In the genomic region with DNA sequence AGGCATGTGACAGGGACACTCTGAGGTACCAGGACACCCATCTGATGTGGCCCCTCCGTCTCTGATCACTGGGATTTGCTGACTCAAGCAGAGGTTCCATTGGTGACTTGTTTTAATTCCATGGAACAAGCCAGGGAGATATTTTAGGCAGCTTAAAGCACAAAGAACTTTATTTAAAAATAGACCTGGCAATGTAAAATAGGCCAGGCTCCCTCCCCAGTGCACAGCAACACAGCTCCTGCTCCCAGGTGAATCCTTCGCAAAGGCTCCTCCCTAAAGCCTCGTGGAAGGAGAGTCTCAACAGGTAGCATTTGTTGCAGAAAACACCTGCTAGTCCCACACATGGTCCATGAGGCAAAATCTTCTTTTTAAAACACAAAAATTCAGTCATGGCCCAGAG, we compare ENCODE assay signal across 25 mouse cellular contexts.
DNase-seq lines count a peak whose midpoint lies in the region; ATAC-seq and TF ChIP-seq lines count a peak whose summit lies in the region.
"Had no signal": no experiment of that assay in that cellular context is flagged by ENCODE, and none has a peak within 500 bp of the region (broad histone marks: within the 10 kb centered on the region; RNA-seq: fewer than 3 reads in every experiment).

No protein-coding gene starts in this region.

- 45% methylated on average over 3 of the region's 3 CpGs for WGBS in heart, adult 2 months
- 55% methylated on average over 3 of the region's 3 CpGs for WGBS in heart, embryonic 11.5 days (ENCODE audit: insufficient replicate concordance)
- 45% methylated on average over 3 of the region's 3 CpGs for WGBS in heart, embryonic 14.5 days

- no peak overlapping the region for H3K4me2 ChIP-seq in heart, embryonic 11.5 days
- no peak overlapping the region for H3K4me2 ChIP-seq in heart, embryonic 14.5 days (ENCODE audit: low read length)
- H3K4me2 ChIP-seq: forebrain, embryonic 13.5 days; hindbrain, embryonic 14.5 days had no signal

- H3K4me3 ChIP-seq in heart, adult 2 months = no peak overlapping the region
- no peak overlapping the region for H3K4me3 ChIP-seq in heart, embryonic 11.5 days (ENCODE audit: low read depth, low read length)
- no peak overlapping the region for H3K4me3 ChIP-seq in heart, embryonic 14.5 days (ENCODE audit: control insufficient read depth in 1 of 2, insufficient read depth in 1 of 2, low read depth in 1 of 2, low read length in 2 of 2)
- H3K4me3 ChIP-seq: forebrain, embryonic 10.5 days; forebrain, embryonic 13.5 days; heart, embryonic 10.5 days had no signal

- intact Hi-C loops in heart, adult 2 months (cut with DNase I) = no loop called here
- intact Hi-C loops in heart, postnatal 36 days (cut with DNase I) = no loop called here

- peak; percentile 75 for ATAC-seq in frontal cortex, adult (ENCODE audit: low TSS enrichment)
- no peak for ATAC-seq in heart, embryonic 11.5 days (replicated peaks; ENCODE audit: insufficient number of reproducible peaks, low FRiP score, low TSS enrichment)
- ATAC-seq in heart, embryonic 14.5 days (ENCODE audit: insufficient number of reproducible peaks, insufficient read depth, low FRiP score, low read depth) = no peak
- ATAC-seq: activated CD4-positive, CD25-positive, alpha-beta regulatory T cell, adult 4 months; forebrain, embryonic 13.5 days; forebrain, embryonic 16.5 days; hindbrain, postnatal 0 days; inflammation-experienced regulatory T-cells, adult 6 months; intestine, embryonic 16.5 days had no signal

- no peaks in the 10 kb centered on the region for H3K79me2 ChIP-seq in heart, adult 2 months (replicated peaks; ENCODE audit: control insufficient read depth, insufficient read depth, low read length)

- no peak for TF ChIP-seq POLR2A in heart, adult 2 months (IDR thresholded peaks at IDR 0.05; ENCODE audit: insufficient read depth, low read depth, low read length)

- no peak overlapping the region for H3K9ac ChIP-seq in heart, adult 2 months (ENCODE audit: low read depth, low read length)
- H3K9ac ChIP-seq in heart, embryonic 11.5 days (ENCODE audit: low read depth, low read length) = no peak overlapping the region
- H3K9ac ChIP-seq in heart, embryonic 14.5 days (ENCODE audit: low read length) = no peak overlapping the region
- H3K9ac ChIP-seq: forebrain, embryonic 13.5 days; hindbrain, embryonic 14.5 days had no signal

- H3K27ac ChIP-seq in heart, adult 2 months = peak overlapping the region; percentile 68
- H3K27ac ChIP-seq in heart, embryonic 11.5 days (ENCODE audit: low read depth, low read length) = no peak overlapping the region
- H3K27ac ChIP-seq in heart, embryonic 14.5 days (replicated peaks in 1 of 2; ENCODE audit: control insufficient read depth in 1 of 2, insufficient read depth in 1 of 2, low read depth in 2 of 2, low read length in 2 of 2) = peak overlapping the region; percentile 0 to 9; a peak in 1 of 4 replicates
- H3K27ac ChIP-seq: forebrain, embryonic 10.5 days; forebrain, embryonic 13.5 days; heart, embryonic 10.5 days; hindbrain, embryonic 14.5 days; hindbrain, postnatal 0 days had no signal

- no peaks in the 10 kb centered on the region for H3K27me3 ChIP-seq in heart, adult 2 months (ENCODE audit: control insufficient read depth, insufficient read depth, low read length)
- no peaks in the 10 kb centered on the region for H3K27me3 ChIP-seq in heart, embryonic 11.5 days (ENCODE audit: control insufficient read depth, insufficient read depth, low read length)
- no peaks in the 10 kb centered on the region for H3K27me3 ChIP-seq in heart, embryonic 14.5 days (ENCODE audit: control insufficient read depth, insufficient read depth, low read length)
- H3K27me3 ChIP-seq: forebrain, embryonic 13.5 days had no signal

- H3K4me1 ChIP-seq in heart, adult 2 months (ENCODE audit: control insufficient read depth, insufficient read depth, low read length) = peaks cover 2% of the 10 kb centered on the region; the same call in 1 of the 2 replicates
- H3K4me1 ChIP-seq in heart, embryonic 11.5 days (ENCODE audit: control insufficient read depth, insufficient read depth, low read length) = peaks cover 12% of the 10 kb centered on the region
- H3K4me1 ChIP-seq in heart, embryonic 14.5 days (ENCODE audit: control insufficient read depth in 2 of 2, insufficient read depth in 2 of 2, low read length in 2 of 2) = peaks cover 17 to 20% of the 10 kb centered on the region in 2 experiments

- TF ChIP-seq EP300 in heart, adult 2 months (IDR thresholded peaks at IDR 0.05; ENCODE audit: insufficient read depth, low read depth, low read length) = no peak

- no peak for DNase-seq in frontal cortex, postnatal 25 days (ENCODE audit: low spot score in 2 of 2)
- DNase-seq in heart, adult 2 months = peak in 1 of 2 experiments; percentile 11
- DNase-seq in heart, postnatal 36 days = no peak
- DNase-seq in brain, adult 2 months (ENCODE audit: low read depth, low spot score) = peak; percentile 69
- DNase-seq in urinary bladder, postnatal 10 days (ENCODE audit: low spot score) = no peak
- DNase-seq: adrenal gland, adult 8-10 months; adrenal gland, postnatal 25 days; cerebellum, adult 18-20 months; cerebellum, adult 9-10 months; cerebellum, postnatal 14 days; gastrocnemius, postnatal 10 days; kidney, adult 18-20 months; kidney, adult 9 months had no signal

- TF ChIP-seq CTCF in heart, adult 2 months (IDR thresholded peaks at IDR 0.05) = no peak

- no peaks in the 10 kb centered on the region for H3K9me3 ChIP-seq in heart, embryonic 11.5 days (replicated peaks; ENCODE audit: control insufficient read depth, low read length)
- H3K9me3 ChIP-seq in heart, embryonic 14.5 days (ENCODE audit: control insufficient read depth, low read length) = no peaks in the 10 kb centered on the region
- H3K9me3 ChIP-seq: forebrain, embryonic 10.5 days; forebrain, embryonic 13.5 days; heart, embryonic 10.5 days had no signal

- H3K36me3 ChIP-seq in heart, adult 2 months (ENCODE audit: control insufficient read depth, insufficient read depth, low read length) = no peaks in the 10 kb centered on the region
- no peaks in the 10 kb centered on the region for H3K36me3 ChIP-seq in heart, embryonic 11.5 days (ENCODE audit: control insufficient read depth, insufficient read depth, low read length)
- H3K36me3 ChIP-seq in heart, embryonic 14.5 days (ENCODE audit: control insufficient read depth, insufficient read depth, low read length) = no peaks in the 10 kb centered on the region
- H3K36me3 ChIP-seq: forebrain, embryonic 10.5 days; heart, embryonic 10.5 days had no signal
